Comparison of ENCODE assay signal across 12 mouse cellular contexts in genomic region chr16:13216116-13216952, GRCm38 (mm10). TPM values are rescaled to one million over a fixed set of nuclear protein-coding genes. Genes with fewer than 3 reads are reported as not detected.
DNase-seq lines count a peak whose midpoint lies in the region; ATAC-seq and TF ChIP-seq lines count a peak whose summit lies in the region.
"Had no signal": no experiment of that assay in that cellular context is flagged by ENCODE, and none has a peak within 500 bp of the region (broad histone marks: within the 10 kb centered on the region; RNA-seq: fewer than 3 reads in every experiment).

No protein-coding gene starts in this region.

- H3K4me3 ChIP-seq in kidney, postnatal 0 days (replicated peaks; ENCODE audit: low read depth, low read length), result no peak overlapping the region
- H3K4me3 ChIP-seq: embryonic facial prominence, embryonic 15.5 days; limb, embryonic 13.5 days had no signal

- no peak for ATAC-seq in kidney, postnatal 0 days (replicated peaks; ENCODE audit: low FRiP score, low read depth)

- 65% methylated on average over 5 of the region's 5 CpGs for WGBS in kidney, postnatal 0 days

- no peak overlapping the region for H3K9ac ChIP-seq in kidney, postnatal 0 days (ENCODE audit: low read depth, low read length)
- H3K9ac ChIP-seq: embryonic facial prominence, embryonic 15.5 days; limb, embryonic 13.5 days had no signal

- H3K4me2 ChIP-seq in kidney, postnatal 0 days (ENCODE audit: low read length), result no peak overlapping the region
- H3K4me2 ChIP-seq: embryonic facial prominence, embryonic 15.5 days; limb, embryonic 13.5 days had no signal

- no peaks in the 10 kb centered on the region for H3K27me3 ChIP-seq in kidney, postnatal 0 days (ENCODE audit: insufficient read depth, low read length)
- H3K27me3 ChIP-seq: embryonic facial prominence, embryonic 15.5 days; limb, embryonic 13.5 days had no signal

- peak; percentile 51; the same call in 1 of the 2 replicates for TF ChIP-seq CTCF in kidney, postnatal 0 days (IDR thresholded peaks at IDR 0.05; ENCODE audit: low read depth)

- H3K36me3 ChIP-seq in kidney, postnatal 0 days (ENCODE audit: insufficient read depth, low read length), result no peaks in the 10 kb centered on the region
- H3K36me3 ChIP-seq: embryonic facial prominence, embryonic 15.5 days; limb, embryonic 13.5 days had no signal

- no peaks in the 10 kb centered on the region for H3K4me1 ChIP-seq in kidney, postnatal 0 days (replicated peaks; ENCODE audit: insufficient read depth, low read length)
- H3K4me1 ChIP-seq: embryonic facial prominence, embryonic 15.5 days; limb, embryonic 13.5 days had no signal

- H3K27ac ChIP-seq in kidney, postnatal 0 days, result no peak overlapping the region
- H3K27ac ChIP-seq: embryonic facial prominence, embryonic 15.5 days; limb, embryonic 13.5 days had no signal

- no peaks in the 10 kb centered on the region for H3K9me3 ChIP-seq in kidney, postnatal 0 days (replicated peaks; ENCODE audit: low read length)
- H3K9me3 ChIP-seq: embryonic facial prominence, embryonic 15.5 days; limb, embryonic 13.5 days had no signal

- DNase-seq in cerebellum, postnatal 14 days, result peak; percentile 15 to 27
- DNase-seq in cerebellum, adult 8-10 months, result no peak
- DNase-seq in ovary, postnatal 36 days (ENCODE audit: low spot score), result peak; percentile 26
- DNase-seq in ovary, postnatal 10 days (ENCODE audit: low spot score), result no peak
- DNase-seq in kidney, postnatal 0 days (ENCODE audit: low spot score), result peak; percentile 73
- no peak for DNase-seq in urinary bladder, postnatal 36 days (ENCODE audit: low spot score in 2 of 2)
- no peak for DNase-seq in right cerebral cortex, adult 2 months (ENCODE audit: low spot score in 2 of 2)
- no peak for DNase-seq in embryo, embryonic 9.5 days (ENCODE audit: extremely low spot score)
- DNase-seq: cerebellum, adult 18-20 months; right cerebral cortex, postnatal 25 days had no signal

RNA-seq across cellular contexts. Expression of gene Mrtfb, which starts 39.9 kb away (rescaled TPM):
- 17.5 and 19.8 TPM in 2 replicates for polyA plus RNA-seq in kidney, postnatal 0 days (2015; fragmentation: Nextera tagmentation; extraction: Ambion mirVana)

Comparison
In these comparisons a context has a peak if more than half of its experiments do, and no peak if none do; other contexts are left out.
1. DNase-seq: peak in cerebellum, postnatal 14 days (2 of 2), ovary, postnatal 36 days (single experiment) and kidney, postnatal 0 days (single experiment); none in cerebellum, adult 8-10 months (single experiment), ovary, postnatal 10 days (single experiment), urinary bladder, postnatal 36 days (0 of 2), right cerebral cortex, adult 2 months (0 of 2) and embryo, embryonic 9.5 days (single experiment).